Mouse (Mus musculus) lung, embryonic 16.5 days (tissue): ENCODE results near the gene Prkaa2. TPM values are rescaled to one million over a fixed set of nuclear protein-coding genes. Genes with fewer than 3 reads are reported as not detected.

Experiments
- ATAC-seq: fragments of 200-750 bp; cut with Nextera tagmentation; 2 replicates; pipeline ENCODE4 v1.8.0; 2017; ENCODE audit warnings: low read depth, mild to moderate bottlenecking, moderate library complexity
- H3K27ac ChIP-seq: fragments of 300-500 bp; sonication (generic); 2 replicates; pipeline ENCODE4 v1.5.1; 2014; ENCODE audit warnings: mild to moderate bottlenecking, control low read depth, low read length
- H3K27me3 ChIP-seq: fragments of 300-500 bp; sonication (generic); 2 replicates; pipeline ENCODE4 v1.6.1; 2014; ENCODE audit warnings: low read depth, low read length, mixed read lengths; ENCODE audit not compliant: control insufficient read depth, insufficient read depth
- H3K36me3 ChIP-seq: fragments of 300-500 bp; sonication (generic); 2 replicates; pipeline ENCODE4 v1.6.1; 2014; ENCODE audit warnings: low read length; ENCODE audit not compliant: control insufficient read depth, insufficient read depth
- H3K4me1 ChIP-seq: fragments of 300-500 bp; sonication (generic); replicated peaks from 2 replicates; pipeline ENCODE4 v1.6.1; 2014; ENCODE audit warnings: low read length, mixed read lengths; ENCODE audit not compliant: control insufficient read depth, insufficient read depth
- H3K4me2 ChIP-seq: fragments of 300-500 bp; sonication (generic); 2 replicates; pipeline ENCODE4 v1.6.1; 2014; ENCODE audit warnings: low read depth, low read length, control low read depth
- H3K4me3 ChIP-seq: fragments of 300-500 bp; sonication (generic); 2 replicates; pipeline ENCODE4 v1.5.1; 2014; ENCODE audit warnings: mild to moderate bottlenecking, low read length, control low read depth
- H3K9ac ChIP-seq: fragments of 300-500 bp; sonication (generic); 2 replicates; pipeline ENCODE4 v1.6.1; 2014; ENCODE audit warnings: low read length, control low read depth
- H3K9me3 ChIP-seq: fragments of 300-500 bp; sonication (generic); 2 replicates; pipeline ENCODE4 v1.6.1; 2016; ENCODE audit warnings: low read length; ENCODE audit not compliant: control insufficient read depth
- WGBS: fragments of 180-500 bp; shearing (Covaris S2); extraction: QIAGEN DNeasy Blood & Tissue Kit; methylation state at CpG from one replicate; pipeline ENCODE4 v1.1.7; 2014; 5-methylcytosine and 5-hydroxymethylcytosine counted together
- polyA plus RNA-seq: library from polyadenylated mRNA; unstranded; fragments of >200 nt; fragmentation: Nextera tagmentation; extraction: Ambion mirVana; gene quantifications from 2 replicates; pipeline ENCODE4 v1.2.1, GENCODE M21; 2015

Prkaa2 gene
- polyA plus RNA-seq, result 2.1 and 2.8 TPM in 2 replicates

- WGBS, result under 1% methylated on average over 72 of the region's 80 CpGs
- Histone ChIP-seq H3K27ac (no peak within 1 kb of the TSS), H3K4me1 (peaks cover 6% of the 10 kb centered on the region; the same call in 1 of the 2 replicates)
Observed at GRCm38 (mm10) chr4:105109199-105109989, at the start of gene Prkaa2. Prkaa2 (minus strand) TSS chr4:105109890.

DNA sequence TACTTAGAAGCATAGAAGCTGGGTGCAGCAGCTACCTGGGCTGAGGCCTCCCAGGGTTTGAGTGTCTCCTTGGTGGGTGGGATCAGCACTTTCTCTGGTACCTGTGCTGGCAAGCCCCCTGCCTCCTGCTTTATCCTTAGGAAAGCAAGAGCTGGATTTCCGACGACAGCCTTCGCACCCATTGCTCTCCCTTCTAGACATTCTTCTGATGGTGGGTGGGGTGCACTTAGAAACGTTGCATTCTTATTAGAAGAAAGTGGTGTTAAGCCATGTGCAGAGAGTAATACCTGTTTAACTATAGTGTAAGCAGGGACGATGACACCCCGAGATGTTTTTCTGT, 49.8 kb upstream of the Prkaa2 start:
- 14% methylated on average over 6 of the region's 6 CpGs for WGBS
- H3K4me3 ChIP-seq, result peak overlapping the region; percentile 93
- H3K36me3 ChIP-seq, result no peaks in the 10 kb centered on the region; the same call in 1 of the 2 replicates
- H3K27ac ChIP-seq, result no peak overlapping the region
- peaks cover 9% of the 10 kb centered on the region; the same call in 1 of the 2 replicates for H3K4me1 ChIP-seq
- ATAC-seq, result no peak
- no peaks in the 10 kb centered on the region for H3K9me3 ChIP-seq
- H3K9ac ChIP-seq, result peak overlapping the region; percentile 95
- no peaks in the 10 kb centered on the region; the same call in 1 of the 2 replicates for H3K27me3 ChIP-seq
- peak overlapping the region; percentile 68 for H3K4me2 ChIP-seq

More at GRCm38 (mm10) chr4:105109199-105109989, at the start of gene Prkaa2:
- peak within 1 kb of the TSS; percentile 77 for H3K4me3 ChIP-seq
- H3K9me3 ChIP-seq, result no peaks in the 10 kb centered on the region
- H3K9ac ChIP-seq, result peak within 1 kb of the TSS; percentile 81
- H3K27me3 ChIP-seq, result peaks cover 4% of the 10 kb centered on the region; the same call in 1 of the 2 replicates
- peak within 1 kb of the TSS; percentile 97 for H3K4me2 ChIP-seq
- peak; percentile 94 for ATAC-seq
- H3K36me3 ChIP-seq, result no peaks in the 10 kb centered on the region

DNA sequence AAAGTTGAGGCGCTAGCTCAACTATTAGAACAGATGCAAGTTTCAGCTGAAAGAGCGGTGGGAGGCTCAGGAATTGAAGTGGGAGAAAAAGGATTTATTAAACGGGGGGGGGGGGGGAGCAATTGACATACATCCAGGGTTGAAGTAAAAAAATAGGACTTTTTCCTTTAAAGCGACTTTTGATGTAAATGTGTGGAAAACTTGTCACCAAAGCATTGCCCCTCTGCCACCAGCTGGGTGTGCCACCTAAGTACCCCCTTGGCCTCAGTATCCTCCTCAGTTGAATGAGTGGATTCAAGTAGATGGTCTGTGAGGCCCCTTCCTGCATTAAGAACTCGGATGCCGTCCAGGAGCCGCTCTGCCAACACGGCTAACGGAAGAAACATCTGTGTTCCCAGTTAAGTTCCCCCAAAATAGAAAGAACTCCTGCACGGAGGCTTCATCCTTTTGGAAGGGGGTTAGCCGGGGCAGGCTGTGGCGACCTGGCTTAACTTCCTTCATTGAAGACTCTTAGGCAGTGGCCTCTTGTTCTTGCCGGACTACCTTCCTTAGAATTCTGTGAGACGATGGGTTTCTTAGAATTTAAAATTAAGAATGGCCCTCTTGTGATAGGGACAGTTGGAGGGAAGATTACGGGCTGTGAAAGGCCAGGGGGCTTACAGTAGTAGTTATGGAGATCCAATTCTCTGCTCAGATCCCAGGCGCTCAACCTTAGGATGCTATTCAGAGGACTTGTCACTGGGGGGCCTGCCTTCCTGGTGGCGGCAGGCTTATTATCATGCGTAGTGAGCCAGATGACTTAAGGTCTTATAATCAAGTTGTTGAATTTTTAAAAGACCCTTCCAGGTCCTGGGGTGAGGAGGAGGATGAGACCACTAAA, 49.2 kb upstream of the Prkaa2 start:
- Histone ChIP-seq H3K4me3 (peak overlapping the region; percentile 93), H3K9ac (peak overlapping the region; percentile 95), H3K9me3 (no peaks in the 10 kb centered on the region), H3K27ac (peak overlapping the region; percentile 90), H3K4me1 (peaks cover 9% of the 10 kb centered on the region; the same call in 1 of the 2 replicates), H3K4me2 (peak overlapping the region; percentile 68), H3K27me3 (no peaks in the 10 kb centered on the region; the same call in 1 of the 2 replicates), H3K36me3 (no peaks in the 10 kb centered on the region; the same call in 1 of the 2 replicates)
- no peak for ATAC-seq
- WGBS, result 2% methylated on average over 18 of the region's 18 CpGs

DNA sequence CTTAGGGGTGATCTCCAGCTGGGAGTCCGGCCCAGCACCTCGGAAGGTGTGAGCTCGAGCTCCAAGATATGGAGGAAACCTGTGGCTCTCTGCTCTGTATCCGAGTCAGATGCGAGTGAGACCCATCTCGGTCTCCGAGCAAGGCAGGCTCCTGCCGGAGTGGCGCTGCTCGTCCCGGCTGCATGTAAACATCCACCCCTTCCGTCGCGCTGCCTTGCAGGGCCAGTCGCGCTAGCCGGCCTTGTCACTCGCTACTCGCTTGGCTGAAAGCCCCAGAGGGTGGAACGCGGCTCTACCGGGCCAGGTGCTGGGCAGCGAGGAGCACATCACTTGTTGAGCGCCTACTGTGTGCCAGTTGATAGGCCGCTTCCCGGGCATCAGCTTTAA, 48.5 kb upstream of the Prkaa2 start:
- Histone ChIP-seq H3K27me3 (no peaks in the 10 kb centered on the region; the same call in 1 of the 2 replicates), H3K4me2 (peak overlapping the region; percentile 68), H3K36me3 (no peaks in the 10 kb centered on the region; the same call in 1 of the 2 replicates), H3K4me1 (peaks cover 9% of the 10 kb centered on the region; the same call in 1 of the 2 replicates), H3K9me3 (no peaks in the 10 kb centered on the region), H3K4me3 (peak overlapping the region; percentile 93), H3K27ac (peak overlapping the region; percentile 90), H3K9ac (peak overlapping the region; percentile 95)
- peak; percentile 65 for ATAC-seq
- WGBS, result 0% methylated on average over 26 of the region's 26 CpGs

GRCm38 (mm10) chr4:105157276-105158168, 47.8 kb upstream of the Prkaa2 start, which contains the start of gene Plpp3:
Plpp3 (plus strand) TSS chr4:105157347.
- Histone ChIP-seq H3K4me1 (peaks cover 9% of the 10 kb centered on the region; the same call in 1 of the 2 replicates), H3K27ac (peak within 1 kb of the TSS; percentile 90), H3K4me3 (peak within 1 kb of the TSS; percentile 93), H3K9me3 (no peaks in the 10 kb centered on the region), H3K27me3 (no peaks in the 10 kb centered on the region; the same call in 1 of the 2 replicates), H3K4me2 (peak within 1 kb of the TSS; percentile 68), H3K36me3 (no peaks in the 10 kb centered on the region; the same call in 1 of the 2 replicates), H3K9ac (peak within 1 kb of the TSS; percentile 95)
- ATAC-seq, result peak; percentile 93
- under 1% methylated on average over 76 of the region's 77 CpGs for WGBS

GRCm38 (mm10) chr4:105156955-105157275, 47.2 kb upstream of the Prkaa2 start:
- H3K4me1 ChIP-seq, result peaks cover 9% of the 10 kb centered on the region; the same call in 1 of the 2 replicates
- 1% methylated on average over 4 of the region's 4 CpGs for WGBS
- peak overlapping the region; percentile 95 for H3K9ac ChIP-seq
- peak overlapping the region; percentile 68 for H3K4me2 ChIP-seq
- no peak for ATAC-seq
- no peaks in the 10 kb centered on the region; the same call in 1 of the 2 replicates for H3K36me3 ChIP-seq
- no peaks in the 10 kb centered on the region for H3K9me3 ChIP-seq
- no peaks in the 10 kb centered on the region; the same call in 1 of the 2 replicates for H3K27me3 ChIP-seq
- peak overlapping the region; percentile 90 for H3K27ac ChIP-seq
- H3K4me3 ChIP-seq, result peak overlapping the region; percentile 93

DNA sequence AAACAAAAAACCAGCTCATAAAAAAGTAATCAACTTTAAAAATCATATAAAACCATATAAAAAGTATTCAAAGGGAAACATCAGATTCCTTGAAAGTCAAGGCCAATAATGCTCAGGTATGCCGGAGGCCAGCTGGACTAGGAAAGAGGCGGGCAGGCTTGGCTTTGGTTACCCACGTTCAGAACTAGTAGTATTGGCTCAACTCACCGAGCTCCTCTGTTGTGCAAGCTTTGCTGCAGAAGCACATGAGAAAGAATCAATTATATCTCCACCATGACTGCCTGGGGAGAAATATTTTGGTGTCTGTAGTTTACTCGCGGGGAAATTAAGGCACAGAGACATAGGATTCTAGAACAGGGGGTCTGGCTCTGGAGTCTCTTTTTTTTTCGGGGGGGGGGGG, 46.6 kb upstream of the Prkaa2 start:
- Histone ChIP-seq H3K9me3 (no peaks in the 10 kb centered on the region), H3K4me3 (no peak overlapping the region), H3K4me2 (no peak overlapping the region), H3K9ac (no peak overlapping the region), H3K36me3 (no peaks in the 10 kb centered on the region), H3K27me3 (no peaks in the 10 kb centered on the region; the same call in 1 of the 2 replicates), H3K4me1 (peaks cover 7% of the 10 kb centered on the region; the same call in 1 of the 2 replicates), H3K27ac (no peak overlapping the region)
- no peak for ATAC-seq
- WGBS, result 74% methylated on average over 7 of the region's 7 CpGs

- H3K4me3 ChIP-seq, result no peak overlapping the region
- no peak overlapping the region for H3K4me2 ChIP-seq
- H3K27me3 ChIP-seq, result no peaks in the 10 kb centered on the region; the same call in 1 of the 2 replicates
- 32% methylated on average over 3 of the region's 3 CpGs for WGBS
- no peak for ATAC-seq
- no peaks in the 10 kb centered on the region for H3K4me1 ChIP-seq
- no peaks in the 10 kb centered on the region for H3K9me3 ChIP-seq
- no peak overlapping the region for H3K9ac ChIP-seq
- no peaks in the 10 kb centered on the region for H3K36me3 ChIP-seq
- no peak overlapping the region for H3K27ac ChIP-seq
Observed at GRCm38 (mm10) chr4:105153227-105153626, 43.5 kb upstream of the Prkaa2 start.
